Mouse (Mus musculus) cerebellum, adult (tissue): Measurements from ENCODE around the gene Ttpal.
"Not testable (repeated sequence)": the region's sequence is repeated elsewhere in the genome, so short reads cannot be mapped to it uniquely, and the experiment has no call there.

Source experiments
- ATAC-seq: cut with Nextera tagmentation; 2 replicates; pipeline ENCODE4 v1.9.2; 2017; ENCODE audit warnings: mild to moderate bottlenecking, moderate library complexity, mixed read lengths; ENCODE audit not compliant: insufficient number of reproducible peaks, low FRiP score, low TSS enrichment

The Ttpal gene

DNA sequence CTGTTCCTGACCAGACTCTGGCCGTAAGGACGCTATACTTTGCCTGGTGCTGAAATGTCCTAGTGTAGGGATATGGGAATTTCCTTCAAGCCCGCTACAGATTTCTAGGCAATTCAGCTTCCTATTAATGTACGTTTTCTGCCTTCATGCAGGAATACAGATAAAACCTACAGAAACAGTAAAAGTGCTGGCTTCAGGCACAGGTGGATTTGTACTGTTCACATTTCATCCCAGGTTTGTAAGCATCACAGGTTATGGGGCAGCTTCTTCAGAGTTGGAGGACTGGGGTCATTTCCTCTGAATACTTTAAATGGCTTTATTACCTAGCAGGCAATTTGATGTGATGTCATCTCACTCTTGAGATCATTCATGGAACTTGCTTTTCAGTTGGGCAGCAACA, 15.8 kb downstream of the Ttpal start:
- no peak for ATAC-seq

DNA sequence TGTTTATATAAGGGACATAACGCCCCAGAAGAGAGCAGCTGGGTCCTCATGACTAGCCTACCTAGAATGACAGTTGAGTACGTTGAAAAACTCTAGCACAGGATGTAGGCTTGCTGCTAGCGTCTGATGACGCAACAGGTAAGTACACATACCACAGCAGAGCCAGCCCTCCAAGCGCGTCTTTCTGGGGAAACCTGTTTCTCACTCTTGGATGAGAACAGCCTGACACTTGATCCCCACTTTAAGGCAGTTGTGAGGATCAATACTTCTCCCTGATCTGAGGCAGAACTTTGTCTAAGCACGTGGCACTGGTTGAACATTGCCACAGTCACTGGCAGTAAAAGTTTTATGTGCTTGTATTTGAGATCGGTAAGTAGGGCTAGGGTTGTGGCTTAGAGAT, 18.3 kb downstream of the Ttpal start:
- no peak for ATAC-seq

DNA sequence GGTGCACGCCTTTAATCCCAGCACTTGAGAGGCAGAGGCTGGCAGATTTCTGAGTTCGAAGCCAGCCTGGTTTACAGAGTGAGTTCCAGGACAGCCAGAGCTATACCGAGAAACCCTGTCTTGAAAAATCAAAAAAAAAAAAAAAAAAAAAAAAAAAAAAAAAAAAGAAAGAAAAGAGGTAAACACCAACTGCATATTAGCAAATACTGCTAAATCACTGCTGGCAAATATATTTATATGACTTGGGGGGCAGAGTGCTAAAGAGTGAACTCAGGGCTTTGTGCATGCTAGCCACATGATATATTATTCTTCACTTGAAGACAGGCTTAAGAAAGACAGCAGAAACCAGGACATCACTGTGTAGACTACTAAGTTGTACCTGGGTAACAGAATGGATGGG, 19.3 kb downstream of the Ttpal start:
- ATAC-seq = not testable (repeated sequence)

DNA sequence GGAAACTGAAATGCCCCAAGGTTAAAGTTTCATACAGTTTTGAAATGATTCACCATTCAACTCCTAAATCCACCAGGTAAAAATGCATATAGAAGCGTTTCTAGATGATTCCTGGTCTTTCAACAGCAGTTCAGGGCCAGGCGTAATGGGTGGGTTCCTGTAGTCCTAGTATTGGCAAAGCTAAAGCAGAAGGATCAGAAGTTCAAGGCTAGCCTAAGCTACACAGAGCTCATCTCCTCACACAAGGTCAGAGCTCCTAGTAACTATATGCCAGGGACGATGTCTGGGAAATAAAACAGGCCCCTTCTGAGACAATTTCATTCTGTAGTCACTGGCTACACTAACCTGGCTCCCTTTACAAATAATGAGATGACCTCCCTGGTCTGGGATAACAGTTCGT, 29.1 kb downstream of the Ttpal start:
- ATAC-seq = no peak

DNA sequence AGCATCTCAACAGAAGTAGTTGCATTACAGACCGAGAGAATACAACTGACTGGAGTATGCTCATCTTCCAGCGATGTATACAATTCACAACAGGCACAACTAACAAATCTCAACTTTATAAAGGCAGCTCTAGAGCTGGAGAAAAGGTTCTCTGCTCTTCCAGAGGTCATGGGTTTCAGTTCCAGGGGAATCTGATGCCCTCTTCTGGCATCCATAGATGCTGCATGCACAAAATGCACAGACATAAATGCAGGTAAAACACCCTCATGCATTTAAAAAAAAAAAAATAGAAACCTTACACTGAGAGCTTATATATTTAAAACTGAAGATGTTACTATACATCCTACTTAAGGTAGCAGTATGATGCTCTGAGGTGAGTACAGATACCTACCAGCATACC, 29.6 kb downstream of the Ttpal start:
- no peak for ATAC-seq

DNA sequence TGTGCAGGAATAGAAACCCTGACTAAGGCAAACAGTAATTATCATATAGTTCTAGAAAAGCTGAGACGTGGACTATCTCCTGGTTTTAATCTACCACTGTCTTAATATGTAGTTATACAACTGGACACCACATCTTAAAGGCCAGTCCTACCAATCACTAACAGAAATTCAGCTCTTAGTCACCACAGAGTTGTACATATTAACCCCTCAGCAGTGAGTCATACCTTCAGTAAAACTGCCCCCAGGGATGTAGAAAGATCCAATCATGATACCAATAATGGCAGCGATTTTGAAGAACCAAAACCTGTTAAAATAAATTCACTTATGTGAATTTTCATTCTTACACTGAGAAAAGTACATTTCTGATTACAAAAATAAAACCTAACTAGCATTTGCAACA, 32.1 kb downstream of the Ttpal start:
- no peak for ATAC-seq

DNA sequence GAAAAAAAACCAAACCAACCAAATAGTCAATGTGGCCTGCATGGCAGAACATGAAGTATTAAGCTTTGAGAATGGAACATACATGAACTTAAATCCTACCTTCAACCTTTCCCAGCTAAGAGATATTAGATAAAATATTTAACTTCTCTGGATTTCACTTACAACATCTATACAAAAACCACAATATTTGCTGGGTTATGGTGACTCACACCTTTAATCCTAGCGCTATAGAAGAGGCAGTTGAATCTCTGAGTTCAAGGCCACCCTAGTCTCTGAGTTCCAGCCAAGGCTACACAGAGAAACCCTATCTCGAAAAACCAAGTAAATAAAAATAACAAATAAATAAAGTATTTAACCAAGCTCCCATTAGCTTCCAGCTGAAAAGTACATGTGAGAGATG, 33.9 kb downstream of the Ttpal start:
- no peak for ATAC-seq

DNA sequence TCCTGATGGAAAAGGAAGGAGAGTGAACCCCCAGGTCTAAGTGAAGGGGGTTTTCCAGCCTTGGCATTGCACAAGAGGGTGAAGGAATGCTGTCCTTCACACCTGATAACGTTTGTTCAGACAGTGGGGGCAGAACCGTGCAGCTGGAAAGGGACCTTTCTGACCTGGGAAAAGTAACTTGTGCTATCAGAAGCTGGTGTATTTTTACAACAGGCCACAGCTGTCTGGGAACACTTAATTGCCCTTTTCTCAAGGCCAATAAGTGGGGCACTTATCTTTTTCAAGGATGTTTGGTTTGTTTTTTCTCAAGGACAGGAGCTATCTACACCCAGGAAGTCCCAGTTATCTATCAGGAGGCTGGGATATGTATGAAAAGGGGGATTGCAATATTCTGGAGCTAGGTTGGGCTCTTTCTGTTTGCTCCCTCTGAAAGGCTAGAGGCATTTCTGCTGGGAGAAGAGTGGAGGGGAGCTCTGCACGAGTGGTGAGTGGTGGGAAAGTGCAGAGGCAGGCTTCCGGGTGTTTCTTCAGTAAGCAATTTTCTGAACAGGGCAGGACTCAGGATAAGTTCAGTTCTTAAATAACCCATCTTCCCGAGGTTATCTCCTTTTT, 35.6 kb downstream of the Ttpal start:
- ATAC-seq = no peak

DNA sequence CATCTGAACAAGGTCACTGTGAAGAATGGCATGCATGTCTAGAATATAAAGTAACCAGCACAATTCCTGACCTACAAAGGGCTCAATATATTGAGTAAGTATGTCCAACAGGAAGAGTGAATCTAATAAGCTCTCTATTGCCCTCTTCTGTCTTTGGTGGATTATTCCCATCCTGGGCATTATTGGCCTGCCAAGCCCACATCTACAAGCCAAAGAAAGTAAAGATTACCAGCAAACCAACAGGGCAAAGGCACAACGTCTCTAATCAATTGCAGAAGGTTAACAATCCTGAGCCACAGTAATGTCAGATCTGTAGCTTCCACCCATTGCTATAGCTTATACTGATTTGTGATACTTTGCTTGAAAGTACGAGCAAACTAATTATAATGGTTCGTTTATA, 38.4 kb downstream of the Ttpal start:
- ATAC-seq = no peak

DNA sequence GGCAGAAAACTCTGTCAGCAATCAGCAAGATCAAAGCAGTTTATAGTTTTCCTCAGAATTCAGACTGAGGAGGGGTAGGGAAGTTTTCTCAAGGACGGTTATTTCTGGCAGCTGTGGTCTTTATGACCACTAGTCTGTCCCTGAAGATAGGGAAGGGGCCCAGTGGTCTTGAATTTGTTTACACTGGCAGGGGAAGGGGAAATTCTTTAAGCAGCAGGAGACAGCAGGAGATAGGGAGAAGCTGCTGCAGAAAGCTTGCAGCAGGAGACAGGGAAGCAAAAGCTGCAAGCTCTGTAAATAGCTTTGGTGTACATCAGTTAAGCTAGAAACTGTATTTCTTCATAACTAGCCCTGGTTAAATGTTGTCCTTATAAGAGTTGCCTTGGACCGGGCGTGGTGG, 39.6 kb downstream of the Ttpal start:
- ATAC-seq = no peak

DNA sequence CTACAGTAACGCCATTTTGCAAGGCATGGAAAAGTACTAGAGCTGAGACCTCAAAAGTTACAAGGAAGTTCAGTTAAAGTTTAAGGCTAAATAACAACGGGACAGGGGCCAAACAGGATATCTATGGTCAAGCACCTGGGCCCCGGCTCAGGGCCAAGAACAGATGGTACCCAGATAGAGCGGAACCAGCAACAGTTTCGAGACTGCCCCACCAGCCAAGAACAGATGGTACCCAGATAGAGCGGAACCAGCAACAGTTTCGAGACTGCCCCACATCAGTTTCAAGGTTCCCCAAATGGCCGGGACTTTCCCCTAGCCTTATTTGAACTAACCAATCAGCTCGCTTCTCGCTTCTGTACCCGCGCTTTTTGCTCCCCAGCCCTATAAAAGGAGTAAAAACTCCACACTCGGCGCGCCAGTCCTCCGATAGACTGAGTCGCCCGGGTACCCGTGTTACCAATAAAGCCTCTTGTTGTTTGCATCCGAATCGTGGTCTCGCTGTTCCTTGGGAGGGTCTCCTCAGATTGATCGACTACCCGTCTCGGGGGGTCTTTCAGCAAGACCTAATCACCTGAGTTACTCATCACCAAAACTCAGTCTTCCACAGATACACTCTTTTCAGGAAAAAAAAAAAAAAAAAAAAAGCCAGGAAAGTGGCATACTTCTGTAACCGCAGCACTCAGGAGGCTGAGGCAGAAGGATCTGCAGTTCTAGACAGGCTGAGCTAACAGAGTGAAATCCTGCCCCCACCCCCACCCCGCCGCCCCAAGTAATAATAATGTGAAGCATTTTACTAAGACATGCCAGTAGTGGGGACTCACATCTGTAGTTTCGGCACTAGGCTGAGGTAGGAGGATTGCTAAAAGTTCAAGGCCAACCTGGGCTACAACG, 40.8 kb downstream of the Ttpal start:
- no peak for ATAC-seq

DNA sequence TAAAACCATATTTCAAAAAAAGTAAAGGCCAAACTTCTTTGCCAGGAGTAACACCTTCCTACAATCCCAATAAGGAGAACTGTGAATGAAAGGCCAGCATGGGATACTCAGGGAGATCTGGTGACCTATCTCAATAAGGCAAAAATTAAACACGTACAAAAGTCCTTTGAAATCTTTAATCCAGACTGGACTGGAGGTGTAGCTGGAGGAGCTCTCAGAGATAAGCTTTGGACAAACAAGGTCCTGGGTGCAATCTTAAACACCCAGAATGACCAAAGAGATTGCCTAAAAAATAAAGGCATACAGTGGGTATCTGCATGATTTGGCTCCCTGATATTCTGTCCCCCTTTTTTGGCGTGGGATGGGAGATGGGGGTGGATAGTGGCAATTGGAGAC, 41.5 kb downstream of the Ttpal start:
- ATAC-seq = no peak

DNA sequence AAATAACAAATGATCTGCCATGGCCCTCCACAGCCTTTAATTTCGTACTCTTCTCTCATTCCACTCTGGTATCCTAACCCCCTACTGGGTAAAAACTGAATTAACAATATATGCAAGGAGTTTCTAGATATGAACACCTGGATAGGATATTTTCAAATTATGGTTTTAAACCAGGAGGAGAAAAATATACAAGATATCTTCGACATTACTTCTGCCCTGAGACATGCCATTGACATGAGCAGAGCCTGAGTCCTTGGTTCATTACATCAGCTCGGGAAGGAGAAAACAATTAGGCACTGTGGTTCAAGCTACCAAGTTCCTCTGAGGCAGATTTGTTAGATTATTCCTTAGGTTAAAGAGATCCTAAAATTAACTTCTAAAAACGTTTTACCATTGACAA, 41.9 kb downstream of the Ttpal start:
- no peak for ATAC-seq

DNA sequence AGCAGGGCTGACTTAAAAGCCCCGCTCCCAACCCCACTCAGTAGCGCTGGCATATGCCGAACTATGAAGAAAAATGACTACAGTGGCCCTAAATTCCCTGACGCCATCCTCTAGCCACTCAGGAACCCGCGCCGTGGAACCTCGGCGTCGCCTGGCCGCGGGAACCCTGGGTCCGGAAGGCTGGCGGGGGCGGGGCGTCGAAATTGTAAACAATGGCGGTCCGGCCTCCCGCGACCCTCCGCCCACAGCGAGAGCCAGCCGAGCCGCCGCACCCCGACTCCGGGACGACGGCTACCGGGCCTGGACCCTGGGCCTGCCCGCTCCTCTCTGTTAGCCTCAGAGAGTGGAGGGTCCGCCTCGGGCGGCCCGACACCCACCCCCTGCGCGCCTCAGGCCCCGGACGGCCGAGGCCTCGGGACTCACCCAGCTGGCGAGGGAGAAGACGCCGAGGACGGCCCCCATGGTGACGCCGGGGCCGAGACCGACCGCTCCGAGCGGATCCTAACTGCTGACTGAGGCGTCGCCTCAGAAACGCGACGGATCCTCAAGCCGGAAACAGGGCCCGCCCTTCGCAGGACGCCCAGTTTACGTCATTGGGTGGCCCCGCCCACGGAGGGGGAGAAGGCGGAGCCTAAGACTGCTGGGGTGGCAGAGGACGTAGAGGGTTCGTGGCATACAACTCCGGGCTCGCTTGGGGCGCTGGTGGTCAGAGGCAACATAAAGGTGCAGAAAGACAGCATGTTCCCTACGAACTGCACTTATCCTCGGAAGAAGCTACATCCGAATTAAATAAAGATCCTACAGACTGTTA, 42.7 kb downstream of the Ttpal start, which contains the start of gene Serinc3:
Gene Serinc3, minus strand, starts transcription at position 557 of the 811 bp plus-strand sequence.
- ATAC-seq = peak; percentile 96

DNA sequence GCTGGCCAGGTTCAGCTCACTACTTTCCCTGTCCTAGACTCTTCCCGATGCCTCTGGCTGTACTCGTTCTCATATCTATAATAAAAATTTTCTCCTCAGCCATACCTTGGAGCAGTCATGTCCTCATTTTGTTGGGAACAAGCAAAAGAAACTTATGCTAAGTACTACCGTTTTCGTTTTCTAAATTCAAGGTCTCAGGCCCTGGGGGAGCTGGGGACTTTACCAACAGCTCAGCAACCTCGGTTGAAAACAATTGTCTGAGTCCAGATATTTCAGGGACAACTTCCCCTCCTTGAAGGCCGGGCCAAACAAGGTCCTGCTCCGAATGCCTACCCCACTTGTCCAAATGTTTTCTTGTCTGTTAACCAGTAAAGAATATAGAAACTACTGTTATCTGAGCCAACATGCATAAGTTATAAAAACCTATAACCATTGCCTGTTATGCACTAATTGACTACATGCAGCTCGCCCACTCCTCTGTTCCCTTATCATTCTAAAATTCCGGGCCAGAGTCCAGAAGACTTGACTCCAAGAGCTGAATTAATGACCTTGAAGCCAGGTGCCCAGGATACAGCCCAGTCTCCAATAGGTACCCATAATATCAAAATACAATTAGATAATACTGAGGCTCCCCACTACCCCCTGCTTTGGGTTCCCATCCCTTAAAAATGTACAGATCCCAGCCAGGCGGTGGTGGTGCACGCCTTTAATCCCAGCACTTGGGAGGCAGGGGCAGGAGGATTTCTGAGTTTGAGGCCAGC, 43.8 kb downstream of the Ttpal start:
- ATAC-seq = no peak

DNA sequence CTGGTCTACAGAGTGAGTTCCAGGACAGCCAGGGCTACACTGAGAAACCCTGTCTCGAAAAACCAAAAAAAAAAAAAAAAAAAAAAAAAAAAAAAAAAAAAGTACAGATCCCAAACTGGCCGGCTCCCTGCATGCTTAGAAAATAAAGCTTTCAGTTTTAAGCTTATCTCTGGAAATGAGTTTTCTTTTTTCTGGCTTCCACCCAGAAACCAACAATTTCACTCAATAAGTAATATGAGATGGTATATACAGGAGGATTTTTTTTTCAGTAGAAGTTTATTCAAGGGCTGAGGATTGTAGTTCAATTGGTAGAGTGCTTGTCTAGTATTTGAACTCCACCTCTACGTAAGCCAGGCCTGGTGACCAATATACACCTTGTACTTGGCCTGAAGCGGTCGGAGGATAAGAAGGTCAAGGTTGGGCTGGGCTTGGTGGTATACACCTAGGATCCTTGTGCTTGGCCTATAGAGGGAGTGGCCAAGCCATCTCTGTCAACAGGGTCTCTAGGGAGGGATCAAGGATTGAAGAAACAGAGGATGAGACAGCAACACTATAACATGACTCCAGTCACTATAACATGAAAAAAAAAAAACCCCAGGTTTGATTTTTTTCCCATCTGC, 44.5 kb downstream of the Ttpal start:
- no peak for ATAC-seq

DNA sequence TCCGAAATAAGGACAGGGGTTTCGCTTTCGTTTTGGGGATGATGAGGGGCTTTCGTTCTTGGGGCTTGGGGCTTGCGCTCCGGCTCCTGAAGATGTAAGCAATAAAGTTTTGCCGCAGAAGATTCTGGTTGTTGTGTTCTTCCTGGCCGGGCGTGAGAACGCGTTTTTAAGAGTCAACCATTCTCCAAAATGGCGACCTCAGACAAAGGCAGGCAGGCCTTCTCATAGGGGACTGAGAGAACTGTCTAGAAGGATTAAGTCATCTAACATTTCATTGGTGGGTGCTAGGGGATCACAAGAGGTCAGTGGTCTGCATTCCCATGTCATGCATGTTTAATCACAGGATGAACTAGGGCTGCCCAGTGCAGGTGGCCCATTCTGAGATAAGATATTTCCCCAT, 53.6 kb downstream of the Ttpal start:
- ATAC-seq = not testable (repeated sequence)

DNA sequence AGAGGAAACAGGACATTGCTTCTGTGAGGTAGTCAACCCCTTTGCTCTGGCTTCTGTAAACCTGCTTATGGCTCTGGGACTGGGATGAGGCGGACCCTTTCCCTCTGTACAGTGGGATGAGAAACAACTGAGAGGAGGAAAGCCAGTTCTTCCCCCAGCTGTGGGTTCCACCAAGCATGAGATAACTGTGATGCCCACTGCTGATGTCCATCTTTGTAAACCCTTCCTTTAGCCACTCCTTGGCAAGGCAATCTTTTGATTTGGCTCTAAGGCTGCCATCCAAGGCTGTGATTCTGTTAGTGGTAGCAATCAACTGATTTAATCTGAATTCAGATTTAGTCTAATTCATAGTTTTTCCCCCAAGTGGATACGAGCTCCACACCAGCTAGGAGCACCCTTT, 55.4 kb downstream of the Ttpal start:
- no peak for ATAC-seq

DNA sequence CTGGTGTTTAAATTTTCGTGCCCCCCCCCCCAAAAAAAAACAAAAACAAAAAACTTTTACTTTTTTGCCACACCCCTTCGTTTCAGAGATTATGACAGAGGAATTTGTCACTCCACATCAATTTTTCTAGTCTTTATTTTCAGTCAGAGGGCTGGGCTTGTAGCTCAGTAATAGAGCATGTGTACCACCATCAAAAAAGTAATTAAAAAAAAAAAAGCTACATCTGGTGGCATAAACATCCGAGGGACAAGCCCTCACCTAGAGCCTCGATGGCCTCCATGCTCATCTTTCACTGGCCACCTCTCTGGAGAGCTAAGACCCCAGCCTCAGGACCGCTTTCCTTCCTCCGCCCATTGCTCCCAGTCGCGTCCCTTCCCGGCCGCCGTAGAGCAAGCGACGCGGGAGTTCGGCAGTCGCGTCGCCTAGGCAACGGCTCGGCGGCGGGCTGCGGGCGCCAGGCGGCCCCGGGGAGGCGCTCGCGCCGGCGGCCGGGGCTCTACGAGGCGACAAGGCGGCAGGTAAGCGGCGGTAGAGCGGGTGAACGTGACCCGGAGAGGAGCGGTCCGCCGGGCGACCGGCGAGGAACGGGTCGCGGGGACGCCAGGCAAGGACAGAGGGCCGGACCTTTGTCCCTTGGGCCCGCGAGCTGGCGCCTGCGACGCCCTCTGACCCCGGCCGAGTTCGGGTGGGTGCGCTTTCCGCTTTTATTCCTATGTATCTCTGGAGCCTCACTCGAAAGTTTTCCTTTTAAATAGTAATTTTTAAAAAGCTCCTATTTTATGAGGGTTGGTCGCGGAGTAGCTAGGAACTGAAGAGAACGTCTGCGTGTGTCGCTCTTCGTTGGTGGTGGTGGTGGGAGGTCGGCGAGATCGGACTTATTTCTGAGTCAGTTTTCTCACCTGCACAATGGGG, 56.1 kb downstream of the Ttpal start, which contains the start of gene Pkig:
Gene Pkig, plus strand, starts transcription at position 412 of the 912 bp plus-strand sequence.
- ATAC-seq = peak; percentile 87
